Mouse (Mus musculus): Measurements from ENCODE around the gene Chil5.
"Not testable (repeated sequence)": the region's sequence is repeated elsewhere in the genome, so short reads cannot be mapped to it uniquely, and the experiment has no call there.

Gene Chil5

DNA sequence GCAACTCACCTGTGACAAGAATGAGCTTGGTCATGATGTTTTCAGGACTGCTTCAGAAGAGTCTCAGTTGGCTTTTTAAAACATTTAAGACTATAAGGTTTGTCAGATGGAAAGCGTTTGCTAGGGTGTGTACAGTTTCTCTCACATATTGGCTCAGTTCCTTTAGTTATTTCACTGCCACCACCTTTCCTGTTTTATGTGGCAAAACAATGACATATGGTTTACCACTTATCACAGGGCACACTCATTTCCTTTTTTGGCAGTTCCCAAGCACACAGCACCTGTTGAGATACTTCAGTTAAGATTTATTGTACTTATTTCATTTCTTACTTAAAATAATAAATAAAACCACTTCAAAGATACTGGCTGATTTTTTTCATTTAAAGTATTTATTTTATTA is at the start of gene Chil5:
Gene Chil5, minus strand, starts transcription at position 34 of the 400 bp plus-strand sequence.
- DNase-seq: no peak

DNA sequence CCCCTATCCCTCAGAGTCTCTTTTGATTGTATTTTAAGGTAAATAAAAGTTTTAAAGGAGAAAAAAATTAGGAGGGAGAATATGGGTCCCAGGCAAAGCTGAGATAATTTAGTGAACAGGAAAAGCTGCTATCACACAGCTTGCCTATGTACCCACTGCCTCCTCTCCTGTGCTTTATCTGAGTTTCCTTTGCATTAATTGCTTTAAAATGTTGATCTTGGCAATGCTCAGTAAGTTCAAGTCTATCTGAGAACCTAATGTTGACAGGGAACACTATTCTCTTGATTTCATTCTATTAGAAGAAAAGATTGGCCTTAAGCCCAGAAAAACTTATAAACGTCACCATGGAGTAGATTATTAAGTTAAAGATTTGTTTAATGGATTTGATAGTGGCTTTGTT is 42.2 kb upstream of the Chil5 start:
- DNase-seq: no peak

DNA sequence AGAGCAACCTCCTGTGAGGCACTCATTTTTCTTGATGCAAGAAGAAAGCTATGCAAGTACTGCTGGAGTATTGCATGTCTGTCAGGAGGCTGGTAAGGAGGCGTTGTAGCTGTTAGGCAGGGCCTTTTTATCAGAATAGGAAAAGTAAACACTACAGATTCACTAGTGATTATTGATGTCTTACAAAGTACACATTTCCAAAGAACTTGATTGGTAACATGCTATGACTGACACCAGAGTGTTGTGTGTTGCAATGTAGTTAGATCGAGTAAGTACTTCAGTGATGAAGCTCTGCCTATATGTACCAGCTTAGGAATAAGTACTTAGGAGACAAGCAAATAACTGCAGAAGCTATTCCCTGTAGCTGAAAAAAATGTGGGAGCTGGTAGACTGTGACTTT is 38.4 kb upstream of the Chil5 start:
- DNase-seq: no peak

DNA sequence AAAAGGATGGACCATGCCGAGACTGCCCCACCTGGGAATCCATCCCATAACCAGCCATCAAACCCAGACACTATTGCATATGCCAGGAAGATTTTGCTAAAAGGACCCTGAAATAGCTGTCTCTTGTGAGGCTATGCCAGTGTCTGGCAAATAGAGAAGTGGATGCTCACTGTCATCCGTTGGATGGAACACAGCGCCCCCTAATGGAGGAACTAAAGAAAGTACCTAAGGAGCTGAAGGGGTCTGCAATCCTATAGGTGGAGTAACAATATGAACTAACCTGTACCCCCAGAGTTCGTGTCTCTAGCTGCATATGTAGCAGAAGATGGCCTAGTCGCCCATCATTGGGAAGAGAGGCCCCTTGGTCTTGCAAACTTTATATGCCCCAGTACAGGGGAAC is 35.1 kb upstream of the Chil5 start:
- DNase-seq: not testable (repeated sequence)

DNA sequence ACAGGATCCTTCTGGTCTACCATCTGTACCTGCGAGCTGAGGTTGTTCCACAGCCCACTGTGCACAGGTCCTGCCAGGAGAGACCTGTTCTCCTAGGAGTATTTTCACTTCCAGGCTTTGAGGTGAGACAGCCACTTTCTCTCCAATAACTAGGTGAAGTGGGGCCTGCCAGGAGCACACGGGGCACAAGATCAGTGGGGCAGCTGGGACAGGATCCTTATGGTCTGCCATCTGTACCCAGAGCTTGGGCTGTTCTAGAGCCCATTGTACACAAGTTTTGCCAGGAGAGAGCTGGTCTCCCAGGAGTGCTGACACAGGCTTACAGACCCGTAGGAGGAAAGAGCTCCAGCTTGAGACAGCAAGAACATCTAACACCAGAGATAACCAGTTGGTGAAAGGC is 25.4 kb upstream of the Chil5 start:
- no peak for DNase-seq

DNA sequence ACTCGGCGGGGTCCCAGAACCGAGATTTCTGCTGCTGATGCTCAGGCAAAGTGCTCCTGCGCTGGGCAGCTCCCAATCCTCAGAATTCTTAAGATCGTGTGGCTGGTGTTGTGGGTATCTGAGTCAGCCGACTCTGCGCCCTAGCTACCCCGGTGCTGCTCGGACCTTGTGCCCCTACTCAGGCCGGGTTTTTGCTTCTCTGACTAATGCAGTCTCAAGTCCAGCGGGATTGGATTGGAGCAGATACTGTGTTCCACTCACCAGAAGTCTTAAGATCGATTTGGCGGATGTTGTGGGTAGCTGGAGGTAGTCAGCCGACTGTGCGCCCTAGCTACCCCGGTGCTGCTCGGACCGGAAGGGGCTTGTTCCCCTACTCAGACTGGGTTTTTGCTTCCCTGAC is 19.3 kb upstream of the Chil5 start:
- no peak for DNase-seq

DNA sequence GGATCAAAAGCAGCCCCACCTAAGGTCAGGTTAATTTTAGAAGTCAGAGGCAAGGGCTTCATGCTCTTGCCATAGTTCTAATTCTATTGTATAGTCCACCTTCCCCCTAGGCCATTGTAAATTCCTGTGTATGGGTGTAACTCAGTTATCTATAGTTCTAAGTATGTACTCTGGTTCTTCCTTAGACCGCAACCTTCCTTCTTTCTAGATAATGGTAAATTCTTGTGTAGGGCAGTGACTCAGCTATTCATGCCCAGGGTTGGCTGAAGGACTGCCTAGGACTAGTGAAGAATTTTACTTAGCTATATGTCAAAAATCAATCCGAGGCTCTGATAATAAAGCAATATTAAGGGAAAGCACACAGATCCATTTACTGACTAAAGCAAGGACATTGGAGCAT is 7.7 kb upstream of the Chil5 start:
- no peak for DNase-seq

- DNase-seq: no peak
These were observed 8.5 kb downstream of the Chil5 start for GRCm38 (mm10) chr3:106024135-106024534.

DNA sequence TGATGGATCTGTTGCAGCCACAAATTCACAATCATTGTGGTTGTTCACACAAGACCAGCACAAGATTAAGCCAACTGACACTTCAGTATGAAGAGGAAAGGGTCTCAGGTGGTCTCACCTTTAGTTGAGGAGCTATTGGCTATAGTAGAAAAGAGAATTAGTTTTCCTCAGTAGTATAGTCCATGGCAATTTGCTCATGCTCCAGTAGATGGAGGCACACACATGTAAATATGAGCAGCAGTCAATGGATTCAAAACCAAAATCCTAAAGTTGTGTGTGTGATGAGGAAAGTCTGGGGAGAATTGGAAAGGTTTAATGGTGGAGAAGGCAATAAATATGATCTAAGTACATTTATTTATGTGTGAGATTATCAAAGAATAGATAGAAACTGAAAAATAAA is 10.8 kb downstream of the Chil5 start:
- DNase-seq: peak; percentile 6

GRCm38 (mm10) chr3:106014546-106014945 is 18.1 kb downstream of the Chil5 start, which contains the start of gene Pifo:
Gene Pifo (minus strand): TSS chr3:106014646.
- no peak for DNase-seq

DNA sequence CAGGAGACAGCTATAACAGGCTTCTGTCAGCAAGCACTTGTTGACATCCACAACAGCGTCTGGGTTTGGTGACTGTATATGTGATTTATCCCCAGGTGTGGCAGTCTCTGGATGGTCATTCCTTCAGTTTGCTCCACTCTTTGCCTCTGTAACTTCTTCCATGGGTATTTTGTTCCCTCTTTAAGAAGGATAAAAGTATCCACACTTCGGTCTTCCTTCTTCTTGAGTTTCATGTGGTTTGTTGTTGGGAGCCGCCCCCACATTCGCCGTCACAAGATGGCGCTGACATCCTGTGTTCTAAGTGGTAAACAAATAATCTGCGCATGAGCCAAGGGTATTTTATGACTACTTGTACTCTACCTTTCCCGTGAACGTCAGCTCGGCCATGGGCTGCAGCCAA is 29.3 kb downstream of the Chil5 start:
- DNase-seq: not testable (repeated sequence)

DNA sequence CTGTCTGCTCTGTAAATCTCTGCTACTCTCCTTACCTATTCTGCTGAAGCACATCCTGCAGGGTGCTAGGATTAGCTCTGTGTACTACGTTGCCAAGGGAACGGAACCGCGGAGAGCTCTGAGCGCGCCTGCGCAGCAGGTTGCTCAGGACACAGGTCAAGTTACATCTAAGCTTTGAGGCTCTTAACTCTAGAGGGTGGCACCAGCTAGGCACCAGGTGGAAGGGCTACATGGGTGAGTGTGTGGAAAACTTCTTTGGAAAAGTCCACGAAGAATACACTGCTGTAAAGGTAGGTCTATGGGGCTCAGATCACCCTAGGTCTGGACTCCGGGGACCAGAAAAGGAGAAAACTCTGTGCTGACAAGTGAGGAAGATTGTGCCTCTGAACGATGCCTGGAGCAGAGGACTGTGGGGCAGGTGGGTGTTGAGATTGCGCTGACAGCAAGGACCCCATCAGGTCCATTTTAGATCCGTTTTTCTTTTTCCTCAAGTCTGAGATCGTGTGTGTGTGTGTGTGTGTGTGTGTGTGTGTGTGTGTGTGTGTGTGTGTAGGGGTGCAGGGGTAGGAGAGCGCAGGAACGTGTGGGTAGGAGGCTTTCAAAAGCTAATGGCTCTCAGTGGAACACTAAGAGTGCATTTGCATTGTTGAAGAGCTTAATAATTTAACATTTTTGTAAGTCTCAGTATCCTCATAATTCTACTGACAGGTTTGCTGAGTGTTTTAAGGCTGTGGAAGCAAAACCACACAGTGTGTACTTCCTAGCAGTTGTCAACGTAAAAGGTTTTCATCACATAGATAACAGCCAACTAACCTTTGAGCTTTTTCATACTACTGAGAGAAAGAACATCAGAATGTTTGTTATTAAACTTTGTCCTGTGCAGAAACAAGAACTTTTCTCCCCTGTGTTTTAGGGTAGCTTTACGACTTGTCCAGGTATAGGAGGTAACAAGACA is 30.9 kb downstream of the Chil5 start:
- peak; percentile 39 for DNase-seq

DNA sequence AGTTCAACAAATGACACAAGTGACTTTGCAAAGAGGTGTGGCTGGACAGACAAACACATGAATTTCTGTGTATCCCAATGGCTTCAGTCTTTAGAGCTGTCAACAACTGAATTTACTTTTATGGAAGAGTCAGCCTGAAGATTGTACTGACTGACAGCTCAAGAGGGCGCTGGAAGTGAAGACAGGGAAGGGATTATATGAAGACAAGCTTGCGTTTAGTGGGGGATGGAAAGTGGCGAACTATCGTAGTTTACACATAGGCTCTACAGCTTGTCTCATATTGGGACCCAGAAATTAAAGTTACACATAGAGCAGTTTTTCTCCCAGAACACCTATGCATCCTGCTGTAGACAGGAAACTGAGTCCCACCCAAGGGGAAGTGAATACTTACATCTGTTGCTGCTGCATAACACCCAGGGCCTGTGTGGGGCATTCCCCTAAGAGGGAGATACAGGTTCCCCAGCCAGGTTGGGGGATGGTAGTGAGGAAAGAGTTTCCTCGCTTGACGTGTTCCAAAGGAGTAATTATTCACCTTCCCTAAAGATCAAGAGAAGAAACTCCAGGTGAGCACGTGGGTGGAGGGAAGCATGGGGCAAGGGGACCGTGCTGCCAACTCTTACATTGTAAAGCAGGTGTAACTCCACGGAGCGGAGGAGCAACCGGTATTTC is 31.8 kb downstream of the Chil5 start:
- no peak for DNase-seq

GRCm38 (mm10) chr3:105994730-105995129 is 37.9 kb downstream of the Chil5 start:
- DNase-seq: no peak

DNA sequence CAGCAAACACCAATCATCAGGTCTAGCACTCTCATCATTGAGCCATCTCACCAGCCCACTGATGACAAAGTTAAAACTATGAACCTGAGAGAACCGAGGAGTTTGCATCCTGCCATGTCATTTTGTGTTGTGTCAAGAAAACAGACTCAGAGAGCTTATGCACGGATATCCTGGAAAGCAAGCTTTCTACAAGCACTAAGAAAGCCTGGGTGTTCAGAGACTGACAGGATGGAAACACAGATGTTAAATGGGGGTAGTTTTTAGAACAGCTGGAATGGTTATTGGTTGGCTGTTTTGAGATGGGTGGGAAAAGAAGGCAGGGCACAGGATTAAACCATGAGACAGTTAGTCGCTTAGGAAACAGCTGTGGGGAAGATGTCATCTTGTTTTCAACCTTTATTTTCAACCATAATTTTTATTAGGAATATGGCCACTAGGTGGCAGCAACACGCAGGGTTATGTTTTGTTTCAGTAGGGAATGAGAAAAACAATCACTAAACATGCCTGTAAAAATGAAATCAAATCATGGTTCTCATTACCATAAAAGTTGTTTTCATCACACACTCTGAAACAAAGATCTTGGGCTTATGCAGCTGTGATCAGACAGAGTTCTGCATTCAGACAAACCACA is 40.8 kb downstream of the Chil5 start:
- DNase-seq: peak; percentile 63

DNA sequence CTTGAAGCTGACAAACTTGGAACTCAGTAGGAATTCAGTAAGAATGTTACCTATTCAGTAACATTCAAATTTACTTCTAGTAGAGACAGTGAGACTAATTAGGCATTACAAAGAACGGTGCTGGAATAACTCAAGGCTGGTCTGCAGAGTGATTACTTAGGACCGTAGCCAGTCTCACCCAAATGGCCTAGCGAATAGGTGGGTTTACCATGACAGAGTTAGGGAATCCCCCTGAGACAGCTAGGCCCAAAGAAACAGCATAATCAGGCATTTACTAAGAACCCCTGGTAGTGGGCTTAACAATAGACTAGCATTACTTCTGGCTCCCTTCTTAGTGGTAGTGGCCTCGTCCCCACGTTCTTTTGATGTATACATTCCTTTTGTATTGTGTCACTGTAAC is 43.0 kb downstream of the Chil5 start:
- DNase-seq: not testable (repeated sequence)

DNA sequence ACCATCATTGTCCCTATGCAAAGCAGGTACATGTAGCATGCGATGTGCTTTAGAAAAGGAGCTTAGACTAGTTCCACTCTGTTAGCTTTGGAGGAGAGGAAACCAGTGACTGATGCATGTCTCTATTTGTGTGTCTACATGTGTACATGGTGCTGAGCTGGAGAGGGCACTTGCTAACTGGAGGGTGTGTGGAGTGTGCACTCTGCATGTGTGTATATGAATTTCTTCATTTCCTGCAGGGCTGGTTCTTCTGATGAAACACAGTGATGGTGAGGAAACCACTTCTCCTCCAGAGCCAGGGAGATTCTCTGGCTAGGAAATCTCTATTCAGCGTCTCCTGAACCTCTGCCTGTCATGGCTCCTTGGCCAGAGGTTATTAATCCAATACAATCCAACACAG is 58.4 kb downstream of the Chil5 start:
- no peak for DNase-seq

DNA sequence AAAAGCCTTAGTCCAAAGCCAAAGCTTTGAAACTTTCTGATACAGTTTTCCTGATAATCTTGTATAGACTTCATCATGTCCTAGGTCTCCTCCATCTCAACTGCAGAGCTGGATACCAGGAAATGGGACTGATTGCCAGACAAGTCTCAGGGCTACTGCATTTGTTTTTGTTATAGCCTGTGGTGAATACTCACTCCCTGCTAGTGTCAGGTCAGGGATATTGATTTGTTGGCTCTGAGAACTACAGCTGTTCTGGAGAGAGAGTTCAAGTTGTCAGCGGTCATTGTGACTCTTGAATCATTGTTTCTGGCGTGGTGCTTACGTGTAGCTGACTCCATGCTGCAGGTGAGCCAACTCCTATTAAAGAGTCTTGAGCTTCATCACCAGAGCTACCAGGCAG is 59.2 kb downstream of the Chil5 start, which contains the start of gene Ovgp1:
Gene Ovgp1, plus strand, starts transcription at position 301 of the 400 bp plus-strand sequence.
- no peak for DNase-seq

DNA sequence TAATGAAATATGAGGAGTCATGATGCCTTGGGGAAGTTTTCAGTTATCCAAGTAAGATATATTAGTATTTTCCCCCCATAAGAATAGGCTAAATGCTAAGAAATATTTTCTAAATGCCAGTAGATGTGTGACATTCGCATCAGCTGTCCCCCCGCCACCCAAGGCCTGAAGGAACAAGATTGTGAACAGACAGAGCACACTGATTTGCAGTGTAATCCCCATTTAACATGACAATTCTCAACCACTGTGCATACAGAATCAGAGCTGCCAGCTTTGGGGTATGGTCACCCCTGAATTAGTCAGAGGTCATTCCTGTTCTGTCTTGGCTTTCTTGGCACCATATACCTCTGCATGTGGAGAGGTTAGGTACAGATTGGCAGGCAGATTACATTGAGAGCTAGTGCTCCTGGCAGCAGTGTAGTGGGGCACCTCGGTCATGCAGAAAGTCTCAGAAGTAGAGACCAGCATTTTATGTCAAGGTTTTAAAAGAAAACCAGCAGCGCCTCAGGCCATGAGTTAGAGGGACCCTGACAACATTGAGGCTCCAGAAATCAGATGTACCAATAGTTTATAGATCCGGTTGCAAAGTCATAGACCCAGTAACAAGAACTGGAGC is 60.7 kb downstream of the Chil5 start:
- no peak for DNase-seq

All from kidney, postnatal 10 days (tissue).